Mouse (Mus musculus) kidney, postnatal 0 days (tissue): ENCODE data around the gene Elmod3. TPM values are rescaled to one million over a fixed set of nuclear protein-coding genes. Genes with fewer than 3 reads are reported as not detected.

Experiments
- ATAC-seq: fragments of 200-750 bp; cut with Nextera tagmentation; replicated peaks from 2 replicates; pipeline ENCODE4 v1.8.0; 2017; ENCODE audit warnings: low read depth, moderate number of reproducible peaks, moderate TSS enrichment, moderate library complexity; ENCODE audit not compliant: low FRiP score
- DNase-seq: peaks from one replicate; pipeline ENCODE4 v3.0.0-alpha.2; 2016; ENCODE audit warnings: low spot score
- H3K27ac ChIP-seq: fragments of 300-500 bp; sonication (generic); 2 replicates; pipeline ENCODE4 v1.5.1; 2014; ENCODE audit warnings: mild to moderate bottlenecking
- H3K27me3 ChIP-seq: fragments of 300-500 bp; sonication (generic); 2 replicates; pipeline ENCODE4 v1.6.1; 2014; ENCODE audit warnings: low read length, mixed read lengths; ENCODE audit not compliant: insufficient read depth
- H3K36me3 ChIP-seq: fragments of 300-500 bp; sonication (generic); 2 replicates; pipeline ENCODE4 v1.6.1; 2014; ENCODE audit warnings: low read length, mixed read lengths; ENCODE audit not compliant: insufficient read depth
- H3K4me1 ChIP-seq: fragments of 300-500 bp; sonication (generic); replicated peaks from 2 replicates; pipeline ENCODE4 v1.6.1; 2014; ENCODE audit warnings: antibody characterized with exemption, low read length, mixed read lengths; ENCODE audit not compliant: insufficient read depth
- H3K4me2 ChIP-seq: fragments of 300-500 bp; sonication (generic); 2 replicates; pipeline ENCODE4 v1.6.1; 2014; ENCODE audit warnings: mild to moderate bottlenecking, low read length, moderate library complexity, mixed read lengths
- H3K4me3 ChIP-seq: fragments of 300-500 bp; sonication (generic); replicated peaks from 2 replicates; pipeline ENCODE4 v1.5.1; 2014; ENCODE audit warnings: low read depth, low read length
- H3K9ac ChIP-seq: fragments of 300-500 bp; sonication (generic); 2 replicates; pipeline ENCODE4 v1.6.1; 2014; ENCODE audit warnings: low read depth, low read length
- H3K9me3 ChIP-seq: fragments of 300-500 bp; sonication (generic); replicated peaks from 2 replicates; pipeline ENCODE4 v1.6.1; 2016; ENCODE audit warnings: low read length, inconsistent platforms, mixed read lengths
- CTCF ChIP-seq: IDR thresholded peaks from 2 replicates; pipeline ENCODE4 v1.5.1; 2016; ENCODE audit warnings: antibody characterized with exemption, low read depth, mild to moderate bottlenecking, moderate library complexity
- whole genome bisulfite sequencing: fragments of 180-500 bp; shearing (Covaris S2); extraction: QIAGEN DNeasy Blood & Tissue Kit; methylation state at CpG from one replicate; pipeline ENCODE4 v1.1.7; 2014; 5-methylcytosine and 5-hydroxymethylcytosine counted together
- polyA plus RNA-seq: library from polyadenylated mRNA; unstranded; fragments of >200 nt; fragmentation: Nextera tagmentation; extraction: Ambion mirVana; gene quantifications from 2 replicates; pipeline ENCODE4 v1.2.1, GENCODE M21; 2015

The Elmod3 gene
- polyA plus RNA-seq, 1 experiment from 2014 or later, result 16.2 TPM

- ATAC-seq (no peak), DNase-seq (no peak)
- Histone ChIP-seq H3K4me2 (peak overlapping the region; percentile 37), H3K27ac (no peak overlapping the region), H3K4me1 (peaks cover 6% of the 10 kb centered on the region), H3K36me3 (no peaks in the 10 kb centered on the region), H3K9me3 (no peaks in the 10 kb centered on the region), H3K9ac (no peak overlapping the region), H3K4me3 (no peak overlapping the region), H3K27me3 (no peaks in the 10 kb centered on the region)
- no peak for TF ChIP-seq CTCF
- 51% methylated on average over 7 of the region's 7 CpGs for WGBS
These were observed 52.8 kb downstream of the Elmod3 start for GRCm38 (mm10) chr6:72545377-72545776.

- ATAC-seq (peak; percentile 58; the same call in 1 of the 2 replicates), DNase-seq (peak; percentile 84)
- H3K36me3 ChIP-seq, result no peaks in the 10 kb centered on the region
- no peak for TF ChIP-seq CTCF
- H3K4me3 ChIP-seq, result peak within 1 kb of the TSS; percentile 46
- 8% methylated on average over 23 of the region's 23 CpGs for WGBS
- peak within 1 kb of the TSS; percentile 53 for H3K9ac ChIP-seq
- H3K9me3 ChIP-seq, result no peaks in the 10 kb centered on the region
- peak within 1 kb of the TSS; percentile 58 for H3K4me2 ChIP-seq
- H3K27me3 ChIP-seq, result no peaks in the 10 kb centered on the region
- H3K27ac ChIP-seq, result peak within 1 kb of the TSS; percentile 75
- peaks cover 6% of the 10 kb centered on the region for H3K4me1 ChIP-seq
These were observed 53.8 kb downstream of the Elmod3 start, which contains the start of gene Capg for GRCm38 (mm10) chr6:72544283-72544987. TSS of gene Capg (plus strand) at chr6:72544391.

- Histone ChIP-seq H3K27me3 (no peaks in the 10 kb centered on the region), H3K4me2 (no peak overlapping the region), H3K9me3 (no peaks in the 10 kb centered on the region), H3K9ac (no peak overlapping the region), H3K4me1 (peaks cover 13% of the 10 kb centered on the region), H3K4me3 (no peak overlapping the region), H3K36me3 (no peaks in the 10 kb centered on the region), H3K27ac (peak overlapping the region; percentile 75)
- DNase-seq (no peak), ATAC-seq (no peak)
- whole genome bisulfite sequencing, result 63% methylated on average over 12 of the region's 12 CpGs
- no peak for TF ChIP-seq CTCF
These were observed 54.9 kb downstream of the Elmod3 start for GRCm38 (mm10) chr6:72543265-72543850.

GRCm38 (mm10) chr6:72538562-72539031 is 59.6 kb downstream of the Elmod3 start:
- H3K4me1 ChIP-seq, result peaks cover 12% of the 10 kb centered on the region
- no peaks in the 10 kb centered on the region for H3K9me3 ChIP-seq
- H3K27ac ChIP-seq, result peak overlapping the region; percentile 65
- H3K9ac ChIP-seq, result peak overlapping the region; percentile 57; the same call in 1 of the 2 replicates
- peak overlapping the region; percentile 75 for H3K4me2 ChIP-seq
- peak overlapping the region; percentile 47 for H3K4me3 ChIP-seq
- H3K36me3 ChIP-seq, result no peaks in the 10 kb centered on the region
- no peaks in the 10 kb centered on the region for H3K27me3 ChIP-seq
- TF ChIP-seq CTCF, result peak; percentile 43; the same call in 1 of the 2 replicates
- WGBS, result 2% methylated on average over 16 of the region's 16 CpGs
- peak; percentile 95 for DNase-seq
- peak; percentile 95 for ATAC-seq

GRCm38 (mm10) chr6:72537998-72538500 is 60.2 kb downstream of the Elmod3 start:
- H3K4me3 ChIP-seq, result peak overlapping the region; percentile 47
- no peaks in the 10 kb centered on the region for H3K36me3 ChIP-seq
- H3K27me3 ChIP-seq, result no peaks in the 10 kb centered on the region
- H3K4me2 ChIP-seq, result peak overlapping the region; percentile 75
- H3K27ac ChIP-seq, result peak overlapping the region; percentile 65; the same call in 1 of the 2 replicates
- H3K4me1 ChIP-seq, result peaks cover 12% of the 10 kb centered on the region
- ATAC-seq (peak; percentile 2; the same call in 1 of the 2 replicates), DNase-seq (no peak)
- H3K9me3 ChIP-seq, result no peaks in the 10 kb centered on the region
- no peak for TF ChIP-seq CTCF
- 39% methylated on average over 10 of the region's 10 CpGs for WGBS
- peak overlapping the region; percentile 57; the same call in 1 of the 2 replicates for H3K9ac ChIP-seq

GRCm38 (mm10) chr6:72535165-72535564 is 63.0 kb downstream of the Elmod3 start:
- Histone ChIP-seq H3K36me3 (no peaks in the 10 kb centered on the region), H3K9me3 (no peaks in the 10 kb centered on the region), H3K27me3 (no peaks in the 10 kb centered on the region), H3K4me3 (no peak overlapping the region), H3K4me2 (peak overlapping the region; percentile 30; the same call in 1 of the 2 replicates), H3K4me1 (peaks cover 12% of the 10 kb centered on the region), H3K27ac (peak overlapping the region; percentile 57), H3K9ac (no peak overlapping the region)
- peak; percentile 95 for DNase-seq
- 2% methylated on average over 9 of the region's 9 CpGs for WGBS
- no peak for ATAC-seq
- peak; percentile 96 for TF ChIP-seq CTCF
